Mouse (Mus musculus) embryonic fibroblast, embryonic 13.5 days (primary cell): ENCODE measurements at regions not wholly inside any gene's neighbourhood (a gene's known extent, or its start where the extent isn't known, plus 50 kb on each side); places are given as distances from the start of the nearest gene placed in this dataset.

Experiments used
- H3K27ac ChIP-seq: 2 replicates; pipeline ENCODE4 v1.5.1; 2012; ENCODE audit warnings: low read length, control low read depth, inconsistent platforms; ENCODE audit not compliant: insufficient read depth
- H3K4me1 ChIP-seq: 2 replicates; pipeline ENCODE4 v1.6.1; 2011; ENCODE audit warnings: low read length; ENCODE audit not compliant: control insufficient read depth, insufficient read depth
- H3K4me3 ChIP-seq: 2 replicates; pipeline ENCODE4 v1.5.1; 2011; ENCODE audit warnings: mild to moderate bottlenecking, control low read depth, low read length; ENCODE audit not compliant: insufficient read depth
- CTCF ChIP-seq: IDR thresholded peaks from 2 replicates; pipeline ENCODE4 v1.5.1; 2011; ENCODE audit warnings: mild to moderate bottlenecking, control low read depth, low read length, moderate library complexity, borderline replicate concordance; ENCODE audit not compliant: insufficient read depth
- POLR2A ChIP-seq: IDR thresholded peaks from 2 replicates; pipeline ENCODE4 v1.6.1; 2011; ENCODE audit warnings: low read depth, mild to moderate bottlenecking, control low read depth, low read length, moderate library complexity

GRCm38 (mm10) chr7:83471111-83471510 lies 113.6 kb upstream of the Tmc3 start:
- Histone ChIP-seq H3K4me3 (no peak overlapping the region), H3K27ac (no peak overlapping the region), H3K4me1 (peaks cover 4% of the 10 kb centered on the region)
- TF ChIP-seq CTCF (no peak), POLR2A (no peak)

- no peak overlapping the region for H3K27ac ChIP-seq
- peaks cover 11% of the 10 kb centered on the region for H3K4me1 ChIP-seq
- no peak overlapping the region for H3K4me3 ChIP-seq
- TF ChIP-seq POLR2A (no peak), CTCF (no peak)
Observed at GRCm38 (mm10) chr7:83474471-83474870, 110.3 kb upstream of the Tmc3 start.

- peaks cover 11% of the 10 kb centered on the region for H3K4me1 ChIP-seq
- TF ChIP-seq CTCF: no peak
- TF ChIP-seq POLR2A: no peak
- H3K27ac ChIP-seq: no peak overlapping the region
- H3K4me3 ChIP-seq: no peak overlapping the region
Observed at GRCm38 (mm10) chr7:83474986-83475385, 109.7 kb upstream of the Tmc3 start.

GRCm38 (mm10) chr7:83475438-83476160 lies 109.1 kb upstream of the Tmc3 start:
- Histone ChIP-seq H3K27ac (no peak overlapping the region), H3K4me3 (no peak overlapping the region), H3K4me1 (peaks cover 11% of the 10 kb centered on the region)
- TF ChIP-seq POLR2A (no peak), CTCF (no peak)

- no peak overlapping the region for H3K27ac ChIP-seq
- H3K4me1 ChIP-seq: peaks cover 11% of the 10 kb centered on the region
- TF ChIP-seq POLR2A (no peak), CTCF (no peak)
- no peak overlapping the region for H3K4me3 ChIP-seq
Observed at GRCm38 (mm10) chr7:83476161-83476495, 108.6 kb upstream of the Tmc3 start.

- peaks cover 13% of the 10 kb centered on the region for H3K4me1 ChIP-seq
- H3K27ac ChIP-seq: no peak overlapping the region
- TF ChIP-seq CTCF (no peak), POLR2A (no peak)
- H3K4me3 ChIP-seq: no peak overlapping the region
Observed at GRCm38 (mm10) chr7:83476861-83477260, 107.9 kb upstream of the Tmc3 start.

GRCm38 (mm10) chr7:83477661-83478121 lies 107.0 kb upstream of the Tmc3 start:
- TF ChIP-seq CTCF: no peak
- no peak for TF ChIP-seq POLR2A
- Histone ChIP-seq H3K27ac (peak overlapping the region; percentile 12; the same call in 1 of the 2 replicates), H3K4me3 (no peak overlapping the region), H3K4me1 (peaks cover 13% of the 10 kb centered on the region)

GRCm38 (mm10) chr7:83481655-83482054 lies 103.1 kb upstream of the Tmc3 start:
- no peak overlapping the region for H3K27ac ChIP-seq
- H3K4me3 ChIP-seq: no peak overlapping the region
- peaks cover 6% of the 10 kb centered on the region; the same call in 1 of the 2 replicates for H3K4me1 ChIP-seq
- no peak for TF ChIP-seq POLR2A
- no peak for TF ChIP-seq CTCF

GRCm38 (mm10) chr7:83482254-83482653 lies 102.5 kb upstream of the Tmc3 start:
- TF ChIP-seq CTCF (no peak), POLR2A (no peak)
- Histone ChIP-seq H3K27ac (no peak overlapping the region), H3K4me3 (no peak overlapping the region)

GRCm38 (mm10) chr7:83482671-83483304 lies 101.9 kb upstream of the Tmc3 start:
- Histone ChIP-seq H3K4me3 (no peak overlapping the region), H3K27ac (no peak overlapping the region), H3K4me1 (peaks cover 4% of the 10 kb centered on the region; the same call in 1 of the 2 replicates)
- TF ChIP-seq POLR2A (no peak), CTCF (no peak)

More at GRCm38 (mm10) chr7:83482254-83482653, 102.5 kb upstream of the Tmc3 start:
- peaks cover 4% of the 10 kb centered on the region; the same call in 1 of the 2 replicates for H3K4me1 ChIP-seq
